Comparison of ENCODE assay signal across 27 mouse cellular contexts in the genomic region with DNA sequence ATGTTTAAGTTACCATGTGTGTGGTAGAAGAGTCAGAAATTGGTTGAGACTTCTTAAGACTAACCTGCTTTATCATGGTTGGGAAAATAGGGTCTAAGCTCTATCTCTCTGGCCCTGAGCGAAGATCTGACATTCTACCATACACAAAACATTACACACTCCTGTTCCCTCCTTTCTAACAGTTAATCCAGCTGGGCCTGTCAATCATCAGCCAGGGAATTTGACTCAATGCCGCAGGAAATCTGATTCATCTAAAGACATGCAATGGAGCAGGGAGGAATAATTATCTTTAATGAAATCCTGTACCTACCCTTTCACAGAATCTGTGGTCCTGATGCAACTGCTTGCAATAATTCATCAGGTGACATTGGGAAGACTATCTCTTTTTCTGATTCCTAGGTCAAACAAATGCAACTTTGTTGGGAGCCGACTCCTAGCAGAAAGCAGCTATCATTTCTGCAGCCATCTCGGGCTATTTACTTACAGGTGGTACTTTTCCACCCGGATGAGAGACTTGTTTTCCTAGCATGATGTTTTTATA.
"Had no signal": no experiment of that assay in that cellular context is flagged by ENCODE, and none has a peak within 500 bp of the region (broad histone marks: within the 10 kb centered on the region; RNA-seq: fewer than 3 reads in every experiment).

No protein-coding gene starts in this region.

- H3K36me3 ChIP-seq: heart, embryonic 13.5 days; heart, embryonic 15.5 days; hindbrain, embryonic 13.5 days; hindbrain, embryonic 15.5 days; kidney, embryonic 15.5 days; limb, embryonic 10.5 days; limb, embryonic 12.5 days; liver, embryonic 13.5 days had no signal

- H3K4me3 ChIP-seq: gastrocnemius, adult 2 months; heart, embryonic 13.5 days; heart, embryonic 15.5 days; hindbrain, embryonic 13.5 days; hindbrain, embryonic 15.5 days; kidney, embryonic 15.5 days; limb, embryonic 10.5 days; limb, embryonic 12.5 days; liver, embryonic 13.5 days had no signal

- H3K27me3 ChIP-seq: heart, embryonic 13.5 days; heart, embryonic 15.5 days; hindbrain, embryonic 13.5 days; hindbrain, embryonic 15.5 days; kidney, embryonic 15.5 days; limb, embryonic 12.5 days; liver, embryonic 13.5 days had no signal

- ATAC-seq: hindbrain, postnatal 0 days; intestine, embryonic 16.5 days had no signal

- H3K4me1 ChIP-seq: heart, embryonic 13.5 days; heart, embryonic 15.5 days; hindbrain, embryonic 13.5 days; hindbrain, embryonic 15.5 days; kidney, embryonic 15.5 days; limb, embryonic 10.5 days; limb, embryonic 12.5 days; liver, embryonic 13.5 days had no signal

- H3K4me2 ChIP-seq: heart, embryonic 11.5 days; heart, embryonic 13.5 days; heart, embryonic 15.5 days; hindbrain, embryonic 13.5 days; hindbrain, embryonic 15.5 days; kidney, embryonic 15.5 days; limb, embryonic 12.5 days; liver, embryonic 11.5 days; liver, embryonic 13.5 days had no signal

- H3K9ac ChIP-seq: heart, embryonic 13.5 days; heart, embryonic 15.5 days; hindbrain, embryonic 13.5 days; hindbrain, embryonic 15.5 days; kidney, embryonic 15.5 days; limb, embryonic 12.5 days; liver, embryonic 13.5 days had no signal

- H3K9me3 ChIP-seq: heart, embryonic 13.5 days; heart, embryonic 15.5 days; hindbrain, embryonic 13.5 days; hindbrain, embryonic 15.5 days; kidney, embryonic 15.5 days; limb, embryonic 10.5 days; limb, embryonic 12.5 days; liver, embryonic 13.5 days had no signal

- DNase-seq: gastrocnemius, adult 2 months; gastrocnemius, postnatal 10 days; gastrocnemius, postnatal 25 days; heart, adult 18-20 months; heart, postnatal 14 days; heart, postnatal 36 days; kidney, adult 11 months; kidney, adult 2 months; kidney, adult 9 months; kidney, postnatal 14 days; kidney, postnatal 36 days; layer of hippocampus, adult 9-11 months; layer of hippocampus, postnatal 36 days; liver; liver, embryonic 13.5 days had no signal

- H3K27ac ChIP-seq: gastrocnemius, adult 2 months; heart, embryonic 13.5 days; heart, embryonic 15.5 days; hindbrain, embryonic 13.5 days; hindbrain, embryonic 15.5 days; hindbrain, postnatal 0 days; kidney, embryonic 15.5 days; kidney, postnatal 0 days; limb, embryonic 10.5 days; limb, embryonic 12.5 days; liver, embryonic 13.5 days had no signal
